Mouse (Mus musculus) hematopoietic stem cell, adult 5-6 weeks (primary cell): ENCODE measurements at regions not wholly inside any gene's neighbourhood (a gene's known extent, or its start where the extent isn't known, plus 50 kb on each side); places are given as distances from the start of the nearest gene placed in this dataset.

Experiments
- ATAC-seq, 2 experiments: fragments of 125-278 bp in 1 of 2; replicated peaks in 1 of 2; 2 replicates each; pipeline ENCODE4 v1.8.0; 2016 to 2017; ENCODE audit warnings: inconsistent platforms in 2 of 2, mild to moderate bottlenecking in 2 of 2, moderate number of reproducible peaks in 2 of 2, low read depth in 1 of 2, moderate TSS enrichment in 1 of 2; ENCODE audit not compliant: low FRiP score in 2 of 2, poor library complexity in 2 of 2, severe bottlenecking in 2 of 2, insufficient read depth in 1 of 2, low TSS enrichment in 1 of 2

DNA sequence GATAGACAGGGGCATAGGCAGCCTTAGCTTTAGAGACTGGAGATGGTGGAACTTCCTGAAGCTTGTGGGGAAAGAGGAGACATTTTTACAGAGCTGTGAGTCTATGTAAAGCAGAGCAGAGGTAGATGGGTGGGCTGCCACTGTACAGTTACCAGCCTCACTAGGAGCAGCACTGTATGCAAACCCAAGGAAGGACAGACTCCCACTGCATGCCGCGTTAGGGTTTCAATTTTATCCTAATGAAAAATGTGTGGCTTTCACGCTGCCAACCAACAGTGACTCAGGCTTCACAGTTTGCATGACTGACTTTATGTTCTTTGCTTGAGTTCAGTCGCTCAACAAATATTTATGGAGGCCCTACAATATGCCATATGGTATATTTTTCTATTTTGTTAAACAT is 348.1 kb downstream of the Ptprc start:
- no peak for ATAC-seq

DNA sequence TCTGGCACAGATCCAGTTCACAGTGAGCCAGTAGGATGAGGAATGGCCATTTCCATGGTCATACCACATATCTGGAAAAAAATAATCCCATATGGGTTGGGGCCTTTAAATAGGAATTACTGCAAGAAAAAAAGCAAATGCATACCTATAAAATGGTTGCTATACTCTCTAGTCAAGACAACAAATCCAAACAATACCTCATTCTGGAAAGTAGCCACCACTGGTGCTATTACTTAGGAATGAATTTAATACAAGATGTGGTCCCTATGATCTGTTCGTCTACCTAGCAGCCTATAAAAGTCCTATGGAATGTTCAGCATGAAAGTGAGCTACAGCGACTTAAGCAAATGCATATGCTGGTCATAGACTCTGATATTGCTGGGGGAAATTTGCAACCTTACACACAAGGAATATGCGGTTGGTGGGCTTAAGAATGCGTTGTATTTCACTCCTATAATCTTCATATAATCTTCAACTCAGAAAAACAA is 360.1 kb downstream of the Ptprc start:
- ATAC-seq: no peak

DNA sequence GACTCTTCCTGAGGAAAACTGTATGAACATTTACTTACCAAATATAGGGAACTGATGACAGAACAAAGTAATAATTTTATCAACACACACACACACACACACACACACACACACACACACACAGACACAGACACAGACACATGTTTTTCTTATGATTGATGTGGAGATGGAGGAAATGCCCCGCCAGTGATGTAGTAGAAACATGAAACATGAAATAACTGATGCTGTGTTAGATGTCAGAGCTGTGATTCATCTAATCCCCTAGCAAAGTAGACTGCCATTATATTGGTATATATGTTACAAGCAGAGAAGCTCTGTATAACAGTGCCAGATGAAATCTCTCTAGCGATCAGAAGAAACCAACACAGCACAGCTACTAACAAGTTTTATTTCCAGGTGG is 361.0 kb downstream of the Ptprc start:
- ATAC-seq: no peak

DNA sequence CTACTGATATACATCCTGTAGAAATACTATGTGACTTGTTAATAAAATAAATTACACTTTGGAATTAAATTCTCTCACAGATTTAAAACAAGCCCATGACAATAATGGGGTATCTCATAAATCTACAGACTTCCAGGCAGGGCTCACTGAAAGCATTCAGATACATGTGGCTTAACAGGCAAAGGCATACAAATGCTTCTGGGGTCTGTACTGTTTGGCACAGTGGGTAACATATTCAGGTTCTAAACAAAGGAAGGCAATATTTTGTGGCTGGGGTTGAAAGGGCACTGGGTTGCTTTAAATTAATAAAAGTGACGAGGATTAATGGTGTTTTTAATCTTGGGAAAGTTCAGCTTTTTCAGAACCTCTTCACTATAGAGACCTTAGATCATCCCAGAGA is 361.8 kb downstream of the Ptprc start:
- ATAC-seq: no peak

DNA sequence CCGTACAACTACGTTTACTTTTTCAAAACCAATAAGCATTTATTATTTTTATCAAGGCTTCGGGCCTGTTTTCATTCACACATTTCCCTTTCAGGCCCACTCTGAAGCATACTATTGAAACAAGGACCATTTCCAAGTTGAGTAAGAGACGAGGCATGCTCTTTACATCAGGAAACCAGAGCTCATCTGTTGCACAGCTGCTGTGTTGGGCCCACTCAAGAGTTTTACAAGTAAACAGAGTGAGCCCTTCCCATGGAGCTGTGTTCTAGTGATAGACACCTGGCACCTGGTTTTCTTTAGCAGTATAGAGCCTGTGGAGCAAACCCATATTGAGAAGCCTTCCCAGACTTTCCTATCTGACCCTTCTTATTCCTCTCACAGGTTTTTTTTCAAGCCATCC is 363.5 kb downstream of the Ptprc start:
- ATAC-seq: no peak

DNA sequence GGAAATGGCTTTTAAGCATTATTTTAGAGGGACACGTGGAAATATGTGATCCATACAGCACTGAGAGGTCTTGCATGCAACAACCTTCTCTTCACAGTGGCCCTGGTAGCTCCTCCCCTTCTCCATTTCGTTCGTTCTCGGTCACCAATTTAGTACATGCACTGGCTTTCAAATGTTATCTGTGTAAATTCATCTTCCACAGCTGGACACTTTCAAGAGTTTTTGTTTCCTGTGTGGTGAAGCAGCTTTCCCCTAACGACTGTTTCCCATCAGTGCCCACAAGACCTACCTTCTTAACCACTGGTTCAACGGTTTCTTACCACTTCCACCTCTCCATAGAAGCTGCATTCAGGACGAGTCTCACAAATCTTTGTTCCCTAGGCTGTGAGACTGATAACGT is 368.8 kb downstream of the Ptprc start:
- ATAC-seq: peak; percentile 91 to 96

DNA sequence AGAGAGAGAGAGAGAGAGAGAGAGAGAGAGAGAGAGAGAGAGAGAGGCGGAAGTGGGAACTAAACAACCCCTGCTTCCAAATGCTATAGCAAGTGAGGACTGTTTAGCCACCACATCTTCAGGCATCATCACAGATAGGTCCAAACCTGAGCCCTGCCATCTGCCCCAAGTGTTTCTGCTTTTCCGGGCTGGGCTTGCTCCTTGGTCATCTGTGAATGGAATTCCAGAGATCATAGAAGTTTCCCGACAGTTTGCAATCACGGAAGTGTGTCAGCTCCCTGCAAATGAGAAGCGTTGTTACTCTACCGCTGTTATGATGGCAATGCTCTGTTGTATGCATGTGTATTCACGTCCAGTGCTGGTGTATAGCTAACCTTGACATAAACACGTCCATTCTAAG is 369.3 kb downstream of the Ptprc start:
- peak; percentile 10 to 46; a peak in 3 of 4 replicates for ATAC-seq

DNA sequence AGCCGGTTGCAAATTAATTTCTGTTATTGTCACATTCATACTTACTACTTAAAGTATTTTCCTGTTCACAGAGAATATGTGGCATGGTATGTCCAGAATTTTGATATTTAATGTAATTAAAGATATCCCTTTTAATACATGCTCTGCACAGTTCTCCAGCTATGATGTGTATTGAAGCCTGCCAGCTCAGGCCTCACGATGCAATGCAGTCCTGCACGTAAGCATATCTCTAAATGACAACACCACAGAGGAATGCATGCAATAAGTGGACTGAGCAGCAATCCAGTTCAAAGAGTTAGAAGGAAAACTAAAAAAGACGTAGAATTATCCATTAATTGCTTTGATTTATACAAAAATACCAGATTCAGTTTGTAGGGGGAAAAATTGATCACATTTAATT is 373.4 kb downstream of the Ptprc start:
- no peak for ATAC-seq

DNA sequence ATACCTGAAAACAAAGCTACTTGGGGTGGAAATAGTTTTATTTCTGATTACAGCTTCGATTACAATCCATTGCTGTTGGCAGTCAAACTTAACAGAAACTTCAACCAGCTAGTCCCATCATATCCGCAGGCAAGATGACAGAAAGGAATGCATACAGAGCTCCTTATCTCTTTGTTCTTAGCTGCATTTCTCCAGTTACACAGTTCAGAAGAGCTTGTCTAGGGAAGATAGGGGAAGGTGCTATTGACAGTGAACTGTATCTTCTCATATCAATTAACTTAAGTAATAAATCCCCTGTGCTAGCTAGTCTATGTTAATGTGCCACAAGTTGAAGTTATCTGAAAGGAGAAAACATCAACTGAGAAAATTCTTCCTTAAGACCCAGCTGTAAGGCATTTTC is 374.8 kb downstream of the Ptprc start:
- no peak for ATAC-seq

DNA sequence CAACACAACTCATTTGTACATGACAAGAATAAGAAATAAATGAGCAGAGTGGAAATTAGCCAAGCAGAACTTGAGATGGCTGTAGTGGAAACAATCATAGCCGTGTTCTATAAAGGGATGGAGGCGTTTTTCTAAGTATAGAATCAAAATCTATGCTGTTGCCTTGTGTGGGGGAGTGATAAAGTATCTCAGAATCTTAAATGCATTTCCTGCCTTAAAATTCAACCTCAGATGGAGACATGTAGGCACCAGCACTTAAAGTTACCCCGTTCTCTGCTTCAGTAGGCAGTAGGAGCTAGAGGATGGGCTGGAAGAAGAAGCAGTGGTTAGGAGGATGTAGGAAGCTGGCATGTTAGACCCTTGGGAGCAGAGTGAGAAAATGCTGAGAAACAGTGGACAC is 386.7 kb downstream of the Ptprc start:
- no peak for ATAC-seq

DNA sequence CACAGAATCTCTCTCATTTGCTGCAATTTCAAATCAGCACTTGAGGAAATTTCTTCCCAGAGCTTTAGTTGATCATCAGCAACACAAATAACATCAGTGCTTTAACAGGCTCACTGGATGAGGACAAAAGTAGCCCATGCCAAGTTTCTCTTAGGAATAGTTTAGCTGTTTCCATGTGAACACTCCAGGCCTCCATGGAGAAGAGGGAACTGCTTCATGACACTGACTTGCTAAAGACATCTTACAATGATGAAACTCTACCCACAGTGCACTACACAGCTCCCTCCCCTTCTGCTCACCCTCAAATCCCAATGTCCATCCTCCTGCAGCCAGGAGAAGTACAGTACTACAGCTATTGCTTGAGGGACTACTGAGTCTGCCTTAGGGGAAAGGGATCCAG is 388.9 kb downstream of the Ptprc start:
- ATAC-seq: no peak

DNA sequence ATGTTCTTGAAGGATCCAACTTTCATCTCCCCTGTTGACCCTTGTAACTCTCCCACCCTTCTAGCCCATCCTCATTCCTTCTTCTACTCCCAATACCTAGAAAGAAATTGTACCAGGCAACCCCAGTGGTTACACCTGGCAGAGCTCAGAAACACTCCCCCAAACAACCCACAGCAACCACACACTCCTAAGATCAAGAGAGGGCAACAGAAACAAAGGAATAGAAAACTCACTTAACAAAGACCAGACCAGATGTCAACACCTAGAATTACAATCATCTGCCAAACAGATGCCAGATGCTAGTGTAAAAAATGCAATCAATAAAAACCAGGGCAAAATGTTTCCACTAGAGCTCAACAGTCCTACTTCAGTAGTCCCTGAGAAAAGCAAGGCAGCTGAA is 400.9 kb downstream of the Ptprc start:
- ATAC-seq: no peak

DNA sequence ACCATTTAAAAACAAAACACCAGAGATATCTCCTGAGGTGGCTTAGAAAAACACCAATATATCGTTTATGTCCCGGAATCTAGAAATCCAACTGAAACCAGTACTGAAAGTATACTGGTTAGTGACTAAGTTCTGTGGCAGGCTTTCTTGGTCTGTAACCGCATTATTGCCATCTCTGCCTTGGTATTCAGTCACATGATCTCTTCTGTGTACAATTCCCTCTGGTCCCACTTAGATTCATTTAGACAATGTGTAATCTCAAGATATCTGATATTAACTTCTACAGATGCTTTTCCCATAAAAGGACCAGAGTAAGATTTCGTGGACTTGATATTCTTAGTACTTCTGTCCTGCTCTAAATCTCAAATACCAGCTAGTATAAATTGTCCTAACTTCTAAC is 414.7 kb downstream of the Ptprc start:
- no peak for ATAC-seq

DNA sequence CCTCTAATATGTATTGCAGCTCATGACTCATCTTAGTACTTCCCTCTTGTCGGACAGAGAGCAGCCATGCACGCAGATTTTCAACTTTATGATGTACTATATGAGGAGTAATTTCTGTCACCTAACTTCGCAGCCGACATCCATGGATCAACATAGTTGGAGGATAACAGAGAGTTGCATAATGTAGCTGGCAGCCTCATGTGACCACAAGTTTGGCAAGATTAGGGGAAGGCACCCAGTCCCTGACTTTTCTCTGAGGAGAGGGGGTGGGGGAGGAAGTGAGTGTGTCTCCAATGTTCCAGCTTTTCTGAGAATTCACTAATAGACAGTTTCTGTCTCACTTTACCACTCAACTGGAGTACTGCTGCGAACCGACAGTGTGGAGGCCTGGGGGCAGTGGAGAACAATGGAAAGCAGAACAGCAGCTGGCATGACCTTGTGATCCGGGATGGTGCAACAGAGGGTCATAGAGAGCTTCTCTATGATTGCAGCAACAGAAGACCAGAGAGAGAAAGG is 424.0 kb downstream of the Ptprc start:
- ATAC-seq: peak; percentile 53 to 76; a peak in 3 of 4 replicates

DNA sequence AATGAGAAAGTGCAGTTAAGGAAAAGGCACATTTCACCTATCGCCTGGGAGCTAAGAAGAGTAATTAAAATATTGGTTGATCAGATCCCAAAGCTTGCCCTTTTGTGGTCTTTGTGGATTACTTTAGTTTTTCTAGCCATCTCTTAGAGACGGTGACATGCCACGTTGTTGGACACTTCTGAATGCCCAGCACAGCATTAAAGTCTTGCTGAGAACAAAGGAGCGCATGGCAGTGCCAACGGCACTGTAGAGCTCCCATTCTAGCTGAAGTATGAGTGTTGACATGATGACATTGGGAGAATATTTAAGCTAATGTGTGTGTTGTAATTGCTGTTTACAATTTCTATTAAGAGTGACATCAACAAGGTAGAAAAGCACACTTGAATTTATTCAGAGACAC is 424.6 kb downstream of the Ptprc start:
- no peak for ATAC-seq

DNA sequence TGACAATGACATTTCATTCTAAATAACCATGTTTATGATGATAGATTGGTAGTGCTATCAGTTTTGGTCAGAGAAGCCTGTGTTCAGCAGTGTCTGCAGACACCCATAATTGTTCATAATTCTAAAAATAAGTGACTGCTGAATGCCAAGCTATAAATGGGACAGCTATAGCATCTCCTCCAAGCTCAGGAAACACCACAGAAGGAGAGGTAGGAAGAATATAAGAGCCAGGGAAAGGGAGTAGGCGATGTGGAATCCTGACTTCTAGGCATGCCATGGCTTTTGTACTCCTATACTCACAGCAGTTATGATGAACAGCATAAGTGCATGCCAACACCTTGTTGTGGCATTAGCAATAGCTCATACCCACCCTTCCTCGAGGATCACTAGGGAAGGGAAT is 429.4 kb downstream of the Ptprc start:
- no peak for ATAC-seq

DNA sequence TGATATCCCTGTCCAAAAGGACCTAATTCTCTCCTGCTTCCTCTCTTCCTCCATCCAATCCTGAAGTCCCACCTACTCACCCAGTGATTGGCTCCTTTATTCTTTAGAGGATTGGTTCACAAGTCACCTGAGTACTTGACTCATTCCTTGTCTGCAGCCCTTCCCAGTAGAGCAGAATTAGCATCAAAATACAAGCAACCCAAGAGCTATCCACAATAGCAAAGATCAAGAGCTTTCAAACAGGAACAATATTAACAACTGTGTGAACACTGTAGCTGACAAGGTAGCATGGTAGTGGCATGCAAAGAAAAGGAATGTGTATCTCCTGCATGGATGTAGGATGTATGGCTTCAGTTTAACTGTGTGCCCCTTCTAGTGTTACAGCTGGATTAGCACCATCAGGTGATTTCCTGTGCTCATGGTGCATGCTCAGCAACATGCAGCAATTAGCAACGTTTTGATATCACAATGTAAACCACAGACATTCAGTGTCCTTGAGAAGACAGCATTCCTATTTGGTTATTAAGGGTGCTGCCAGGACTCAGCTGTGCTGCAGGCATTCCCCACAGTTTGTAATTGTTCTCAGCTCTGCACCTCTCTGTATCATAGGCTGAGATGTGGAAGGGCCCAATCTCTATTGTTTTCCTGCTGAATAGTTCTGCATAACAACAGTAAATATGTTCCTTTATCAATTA is 437.2 kb downstream of the Ptprc start:
- no peak for ATAC-seq

DNA sequence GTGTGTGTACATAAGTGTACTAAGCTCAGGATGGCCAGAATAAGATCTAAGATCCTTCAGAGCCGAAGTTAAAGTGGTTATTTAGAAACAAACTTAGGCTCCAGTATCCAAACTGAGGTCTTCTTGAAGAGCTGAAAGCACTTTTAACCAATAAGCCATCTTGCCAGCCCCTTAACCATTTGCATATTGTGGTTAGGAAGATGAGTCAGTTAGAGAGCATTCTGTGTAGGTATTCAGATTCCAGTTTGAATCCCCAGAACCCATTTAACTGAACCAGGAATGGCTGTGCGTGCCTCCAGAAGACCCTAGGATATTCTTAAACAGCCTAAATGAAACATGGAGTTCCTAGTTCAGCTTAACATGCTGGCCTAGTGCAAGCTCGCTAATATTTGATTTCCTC is 471.6 kb downstream of the Ptprc start:
- no peak for ATAC-seq

DNA sequence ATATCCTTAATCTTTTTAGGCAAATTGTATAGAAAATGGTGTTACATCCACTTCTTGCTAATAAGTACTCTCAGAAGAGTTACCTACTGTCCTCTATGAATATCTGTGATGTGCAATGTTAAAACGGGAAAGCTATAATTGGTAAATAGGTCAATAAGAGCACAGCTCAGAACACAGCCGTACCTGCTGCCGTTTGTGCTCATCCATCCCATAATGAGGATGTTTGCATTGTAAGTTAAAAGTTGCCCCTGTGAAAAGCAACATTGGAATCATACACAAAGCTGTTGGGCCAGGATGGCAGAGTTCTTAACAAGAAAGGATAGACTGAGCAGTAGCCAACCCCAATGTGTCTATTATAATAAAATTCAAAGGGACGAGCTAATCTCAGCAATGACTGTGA is 476.6 kb downstream of the Ptprc start:
- no peak for ATAC-seq
